Mouse (Mus musculus): ENCODE data around the gene St6gal1.

The St6gal1 gene

GRCm38 (mm10) chr16:23250556-23251444 lies 26.3 kb downstream of the St6gal1 start:
- no peak for DNase-seq (ENCODE audit: low spot score)

DNA sequence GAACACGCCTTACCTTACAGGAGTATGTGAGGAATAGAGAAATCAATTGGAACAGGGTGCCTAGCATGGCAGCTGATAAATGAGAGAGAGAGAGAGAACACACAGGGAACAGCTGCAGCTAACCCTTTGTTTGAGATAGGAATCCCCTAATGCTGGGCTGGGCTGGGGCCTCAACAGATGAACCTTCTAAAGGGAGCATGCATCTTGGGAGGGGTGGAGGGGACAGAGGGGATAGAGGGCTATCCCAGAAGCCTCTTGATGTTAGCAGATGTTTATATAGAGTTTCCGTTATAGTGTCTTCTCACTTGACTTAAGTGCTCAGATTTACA lies 26.9 kb downstream of the St6gal1 start:
- DNase-seq (ENCODE audit: low spot score), result no peak

DNA sequence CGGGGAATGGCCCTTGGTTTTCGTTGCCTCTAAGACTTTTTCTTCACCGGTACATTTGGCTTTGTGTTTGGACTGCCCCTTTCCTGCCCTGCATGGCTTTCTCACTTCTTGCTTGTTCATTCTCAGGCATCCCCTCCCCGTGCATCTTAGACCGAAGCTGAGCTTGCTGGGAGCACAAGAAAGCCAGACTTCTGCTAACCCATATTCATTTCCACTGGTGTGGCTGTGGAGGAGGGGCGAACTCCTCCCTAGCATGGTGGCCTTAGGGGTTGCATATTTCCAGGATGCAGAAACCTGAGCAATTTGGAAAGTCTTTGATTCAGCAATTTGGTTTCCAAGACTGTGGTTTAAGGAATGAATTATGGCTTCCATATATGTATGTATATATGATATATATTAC lies 29.1 kb downstream of the St6gal1 start:
- DNase-seq (ENCODE audit: low spot score), result no peak

DNA sequence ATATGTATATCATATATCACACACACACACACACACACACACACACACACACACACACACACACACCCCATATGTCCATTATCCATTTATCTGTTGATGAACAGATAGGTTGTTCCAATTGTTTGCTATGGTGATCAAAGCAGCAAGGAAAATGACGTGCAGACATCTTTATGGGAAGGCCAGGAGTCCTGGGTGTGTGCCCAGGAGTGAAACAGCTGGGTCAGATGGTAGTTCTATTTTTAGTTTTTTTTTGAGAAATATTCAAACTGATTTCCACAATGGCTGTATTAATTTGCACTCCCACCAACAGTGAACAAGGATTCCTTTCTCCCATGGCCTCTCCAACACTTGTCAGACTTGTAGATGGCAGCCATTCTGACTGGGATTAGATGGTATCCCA lies 29.5 kb downstream of the St6gal1 start:
- no peak for DNase-seq (ENCODE audit: low spot score)

GRCm38 (mm10) chr16:23256638-23257037 lies 32.1 kb downstream of the St6gal1 start:
- no peak for DNase-seq (ENCODE audit: low spot score)

GRCm38 (mm10) chr16:23258429-23258822 lies 33.9 kb downstream of the St6gal1 start:
- no peak for DNase-seq (ENCODE audit: low spot score)

DNA sequence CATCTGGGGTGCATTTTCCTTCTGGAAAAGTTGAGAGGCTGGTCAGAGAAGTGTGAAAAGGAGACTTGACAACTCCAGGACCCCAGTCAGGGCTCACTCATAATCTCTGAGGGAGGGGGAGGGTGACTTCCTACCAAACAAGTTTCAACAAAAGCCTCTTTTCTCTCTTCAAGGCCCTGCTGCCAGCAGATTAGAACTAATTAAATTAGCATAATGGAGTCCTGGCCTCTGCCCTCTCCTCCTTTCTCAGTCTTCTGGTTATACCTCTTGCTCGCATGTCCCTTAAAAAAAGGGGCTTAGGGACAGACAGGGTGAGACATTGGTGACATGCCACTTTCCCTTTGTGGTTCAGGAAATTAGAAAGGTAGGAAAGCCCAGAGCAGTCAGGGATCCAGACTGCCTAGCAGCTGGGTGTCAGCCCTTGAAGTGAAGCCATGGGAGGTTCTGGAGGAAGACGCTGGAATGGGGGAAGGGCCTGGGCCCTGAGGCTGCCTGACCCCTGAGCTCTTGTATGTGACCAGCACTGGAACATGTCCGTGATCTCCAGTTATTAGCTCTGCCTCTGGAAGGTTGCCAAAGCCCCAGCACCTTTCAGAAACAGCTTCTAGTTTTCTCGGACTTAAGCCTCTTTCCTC lies 34.4 kb downstream of the St6gal1 start:
- no peak for DNase-seq (ENCODE audit: low spot score)

GRCm38 (mm10) chr16:23259580-23259979 lies 35.0 kb downstream of the St6gal1 start:
- no peak for DNase-seq (ENCODE audit: low spot score)

DNA sequence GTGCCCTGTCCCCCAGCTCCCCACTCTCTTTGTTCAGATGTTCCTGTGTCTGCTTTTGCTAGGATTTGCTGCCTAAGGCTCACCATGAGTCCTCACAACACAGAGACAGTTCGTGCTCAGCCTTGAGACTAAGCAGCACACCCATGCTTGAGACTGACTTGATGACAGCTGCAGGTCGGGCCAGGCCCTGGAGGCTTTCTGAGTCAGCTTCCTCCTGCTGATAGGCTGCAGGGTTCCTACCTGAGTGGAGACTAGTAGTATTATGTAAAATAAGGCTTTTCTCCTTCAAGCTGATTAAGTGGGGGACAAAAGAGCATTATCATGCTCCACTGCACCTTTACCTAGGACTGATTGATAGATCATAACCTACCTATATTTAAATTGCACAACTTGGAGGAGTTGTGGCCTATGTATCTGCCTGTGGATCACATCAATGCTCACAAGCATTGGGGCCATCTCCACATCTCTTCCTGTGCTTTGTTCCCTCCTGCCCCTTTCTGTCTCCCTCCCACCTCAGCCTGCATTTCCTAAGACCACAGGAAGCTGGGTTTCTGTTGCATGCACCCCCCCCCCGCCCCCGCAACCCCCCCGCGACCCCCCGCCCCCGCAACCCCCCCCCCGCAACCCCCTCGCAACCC lies 37.7 kb downstream of the St6gal1 start:
- DNase-seq (ENCODE audit: low spot score), result no peak

GRCm38 (mm10) chr16:23262846-23263245 lies 38.3 kb downstream of the St6gal1 start:
- no peak for DNase-seq (ENCODE audit: low spot score)

DNA sequence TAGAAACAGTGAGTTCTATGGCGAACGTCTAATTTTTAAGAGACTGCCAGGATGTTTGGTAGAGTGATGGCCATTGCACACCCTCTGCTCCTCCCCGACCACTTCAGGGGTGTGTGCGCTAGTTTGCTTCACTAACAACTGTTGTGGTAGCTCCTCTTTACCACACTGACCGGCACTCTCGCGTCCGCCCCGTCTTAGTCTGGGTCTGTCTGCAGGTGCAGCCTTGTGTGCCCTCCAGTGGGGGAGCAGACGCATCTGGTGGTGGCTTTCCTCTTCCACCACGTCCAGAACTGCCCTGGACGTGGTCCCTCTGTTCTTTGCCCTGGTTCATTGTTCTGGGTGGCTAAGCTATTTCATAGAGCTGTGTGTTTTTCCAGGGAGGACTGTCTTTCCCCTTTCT lies 40.5 kb downstream of the St6gal1 start:
- no peak for DNase-seq (ENCODE audit: low spot score)

GRCm38 (mm10) chr16:23265481-23265880 lies 40.9 kb downstream of the St6gal1 start:
- no peak for DNase-seq (ENCODE audit: low spot score)

DNA sequence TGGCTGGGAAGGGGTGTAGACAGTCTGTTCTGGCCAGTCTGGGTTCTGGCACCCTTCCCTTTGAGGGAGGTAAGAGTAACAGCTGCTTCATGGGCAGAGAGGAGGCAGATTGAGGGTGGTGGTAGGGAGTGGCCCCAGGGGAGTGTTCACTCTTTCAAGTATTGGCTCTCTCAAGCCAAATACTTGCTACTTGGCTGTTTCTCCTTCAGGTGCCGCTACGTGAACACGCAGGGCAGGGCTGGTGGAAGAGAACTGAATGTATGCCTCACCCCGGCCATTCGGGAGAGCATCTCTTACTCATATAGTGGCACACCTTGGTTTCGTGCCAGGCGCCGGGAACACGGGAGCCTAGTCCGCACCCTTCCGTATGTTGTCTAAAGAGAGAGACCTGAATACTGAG lies 41.8 kb downstream of the St6gal1 start:
- DNase-seq (ENCODE audit: low spot score), result no peak

GRCm38 (mm10) chr16:23266896-23267295 lies 42.4 kb downstream of the St6gal1 start:
- DNase-seq (ENCODE audit: low spot score), result no peak

DNA sequence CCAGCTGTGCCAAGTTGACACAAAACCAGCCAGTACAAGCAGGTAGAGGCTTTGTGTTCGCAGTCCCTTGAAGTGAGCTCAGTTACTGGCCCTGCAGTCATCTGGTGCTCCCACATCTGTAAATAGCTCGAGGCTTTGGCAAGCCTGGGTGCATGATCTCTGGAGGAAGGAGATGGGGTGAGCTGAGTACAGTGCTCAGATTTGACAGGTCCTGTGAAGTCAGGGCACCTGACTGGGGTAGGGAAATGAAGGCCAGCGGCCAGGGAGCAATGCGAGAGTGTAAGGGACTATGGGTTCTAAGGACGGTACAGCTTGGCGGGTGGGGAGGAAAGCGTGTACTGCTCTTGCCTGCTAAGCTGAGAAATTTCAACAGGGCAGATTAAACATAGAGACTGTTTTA lies 43.7 kb downstream of the St6gal1 start:
- DNase-seq (ENCODE audit: low spot score), result no peak

- DNase-seq (ENCODE audit: low spot score), result no peak
Measured at GRCm38 (mm10) chr16:23269056-23269983, 44.8 kb downstream of the St6gal1 start.

DNA sequence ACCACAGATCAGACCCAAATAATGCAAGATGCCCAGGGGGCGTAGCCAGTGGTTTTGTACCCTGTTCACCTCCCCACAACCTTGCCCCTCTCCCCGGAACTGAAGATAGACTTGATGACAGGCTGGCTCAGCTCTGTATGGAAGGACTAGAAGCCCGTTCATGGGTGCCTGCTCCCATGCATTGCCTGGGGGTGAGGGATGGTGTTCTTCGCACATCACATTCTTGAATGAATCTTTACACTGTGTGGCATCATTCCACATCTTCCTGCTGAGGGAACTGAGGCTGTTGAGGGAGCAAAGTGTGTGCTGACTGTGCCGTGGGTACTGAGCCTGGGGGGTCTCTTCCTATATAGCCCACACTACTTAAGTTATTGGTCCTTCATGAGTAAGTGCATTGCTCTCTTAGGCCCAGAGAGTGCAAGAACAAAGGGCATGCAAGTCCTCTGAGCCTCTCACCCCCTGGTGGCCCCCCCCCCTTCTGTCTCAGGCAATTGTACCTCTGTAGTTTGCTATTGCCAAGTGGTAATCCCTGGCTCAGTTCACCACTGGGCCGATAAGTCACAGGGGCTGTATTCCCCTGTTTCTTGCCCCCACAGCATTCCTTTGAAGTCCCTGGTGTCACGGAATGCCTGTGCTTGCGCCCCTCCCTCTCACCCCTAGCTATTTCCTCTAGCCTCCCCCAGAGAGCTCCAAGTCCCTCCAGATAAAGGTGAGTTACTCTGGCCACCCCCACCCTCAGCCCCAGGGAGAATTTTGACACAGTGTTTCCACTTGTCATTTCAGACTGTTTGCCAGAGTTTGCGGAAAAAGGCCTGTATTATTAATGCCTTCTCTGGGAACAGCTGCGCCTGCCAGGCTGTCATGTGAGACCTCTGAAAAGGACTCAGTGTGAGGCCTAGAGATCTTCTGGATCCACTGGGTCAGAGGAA lies 45.7 kb downstream of the St6gal1 start:
- no peak for DNase-seq (ENCODE audit: low spot score)

GRCm38 (mm10) chr16:23270913-23271253 lies 46.3 kb downstream of the St6gal1 start:
- no peak for DNase-seq (ENCODE audit: low spot score)

DNA sequence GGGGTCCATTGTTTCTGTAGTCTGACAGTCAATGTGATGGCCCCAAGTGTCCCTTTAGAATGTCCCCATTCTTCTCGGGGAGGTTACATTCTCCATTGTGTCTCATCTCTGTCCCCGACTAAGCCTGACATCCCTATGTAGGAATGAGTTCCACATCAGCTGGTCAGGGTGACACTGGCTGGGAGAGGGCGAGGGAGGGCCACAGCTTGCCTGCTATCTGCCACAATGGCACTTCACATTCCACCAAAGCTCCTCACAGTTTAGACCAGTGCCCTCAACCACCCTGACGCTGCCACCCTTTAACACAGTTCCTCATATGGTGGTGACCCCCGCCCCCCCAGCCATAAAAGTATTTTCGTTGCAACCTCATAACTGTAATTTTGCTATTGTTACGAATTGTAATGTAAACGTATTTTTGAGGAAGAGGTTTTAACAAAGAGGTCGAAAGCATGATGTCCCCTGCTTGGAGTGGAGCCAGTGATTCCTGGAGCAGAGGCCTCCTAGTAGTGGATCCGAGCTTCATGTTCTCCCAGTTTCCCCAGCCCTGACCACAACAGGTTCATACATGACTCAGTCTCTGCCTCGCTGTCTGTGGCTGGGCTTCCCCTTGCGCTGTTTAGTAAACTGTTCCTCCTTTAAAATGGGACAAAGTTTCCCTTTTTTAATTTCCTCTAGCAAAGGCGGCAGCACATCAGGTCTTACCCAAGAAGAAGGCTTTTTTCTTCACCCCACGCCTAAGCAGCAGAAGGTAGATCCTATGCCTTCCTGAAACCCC lies 47.4 kb downstream of the St6gal1 start:
- DNase-seq (ENCODE audit: low spot score), result no peak

- DNase-seq (ENCODE audit: low spot score), result no peak
Measured at GRCm38 (mm10) chr16:23272521-23273230, 48.1 kb downstream of the St6gal1 start.

All from layer of hippocampus, adult 9-10 months (tissue).